Mouse (Mus musculus) CD4-positive, CD25-positive, alpha-beta regulatory T cell, adult 4 months (primary cell): Measurements from ENCODE around the gene Tmem220. TPM values are rescaled to one million over a fixed set of nuclear protein-coding genes. Genes with fewer than 3 reads are reported as not detected.

Source experiments
- ATAC-seq: one replicate; pipeline ENCODE4 v1.8.0; 2017
- polyA plus RNA-seq, 2 experiments: library from polyadenylated mRNA; unstranded; fragments of 100-300 nt; shearing (Covaris generic); gene quantifications; one replicate each; pipeline ENCODE4 v1.2.1; 2017

The Tmem220 gene
- polyA plus RNA-seq, 2 experiments from 2014 or later, result 1.6 to 1.9 TPM

DNA sequence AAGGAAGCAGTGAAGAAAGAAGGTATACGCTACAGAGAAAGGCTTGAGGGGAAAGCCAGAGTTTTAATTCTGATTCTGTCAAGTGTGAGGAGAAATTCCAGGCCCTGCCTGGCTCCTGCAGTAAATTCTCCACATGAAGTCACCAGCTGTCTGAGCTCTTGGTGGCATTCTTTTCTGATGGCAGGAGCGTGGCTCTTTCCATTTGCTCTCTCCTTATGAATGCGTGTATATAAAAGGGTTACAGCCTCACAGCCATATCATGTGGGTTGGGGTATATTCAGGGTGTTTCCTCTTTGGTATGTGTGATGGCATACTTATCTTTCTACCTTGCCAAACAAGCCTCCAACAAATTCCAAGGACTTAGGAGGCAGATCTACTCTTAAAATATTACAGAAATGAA lies 37.8 kb downstream of the Tmem220 start:
- ATAC-seq, result no peak

- no peak for ATAC-seq
Observed at GRCm38 (mm10) chr11:67067741-67068140, 42.8 kb downstream of the Tmem220 start.

DNA sequence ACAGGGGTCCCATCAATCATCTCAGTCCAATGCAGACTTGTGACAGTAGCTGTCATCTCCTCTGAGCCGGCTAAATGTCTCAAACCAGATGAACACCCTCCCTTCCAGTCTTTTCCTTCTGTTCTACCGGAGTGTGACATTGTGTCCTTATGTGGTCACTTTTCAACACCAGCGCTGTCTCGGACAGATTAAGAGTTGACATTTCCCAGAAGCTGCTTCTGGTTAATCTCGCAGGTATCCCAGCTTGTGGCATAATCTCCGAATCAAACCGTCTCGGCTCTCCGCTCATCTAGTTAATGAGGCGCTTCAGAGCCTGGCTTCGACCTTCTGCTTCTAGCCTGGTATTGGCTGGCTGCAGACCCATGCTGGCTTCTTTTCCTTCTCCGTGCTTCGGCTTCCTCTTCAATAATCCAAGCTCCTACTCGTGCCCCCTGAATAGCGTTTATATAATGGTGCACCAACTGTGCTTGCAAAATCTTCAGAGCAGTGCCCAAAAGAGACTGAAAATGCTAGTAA lies 47.7 kb downstream of the Tmem220 start:
- no peak for ATAC-seq

GRCm38 (mm10) chr11:67075036-67075435 lies 50.1 kb downstream of the Tmem220 start:
- no peak for ATAC-seq

DNA sequence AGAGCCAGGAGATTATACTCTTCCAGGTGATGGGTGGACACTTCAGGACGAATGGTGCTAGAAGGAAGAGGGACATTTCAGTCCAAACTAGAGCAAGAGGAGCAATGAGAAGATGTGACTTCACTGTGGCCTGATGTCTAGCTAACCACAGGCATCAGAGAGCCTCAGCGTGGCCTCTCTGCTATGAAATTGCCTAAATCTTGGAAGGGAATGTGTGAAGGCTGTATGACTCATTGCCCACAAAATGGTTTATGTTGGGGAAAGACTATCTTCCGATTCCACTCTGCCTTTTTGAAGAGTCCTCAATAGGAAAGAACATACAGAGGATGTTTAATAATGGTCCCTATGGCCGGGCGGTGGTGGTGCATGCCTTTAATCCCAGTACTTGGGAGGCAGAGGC lies 51.8 kb downstream of the Tmem220 start:
- no peak for ATAC-seq

- no peak for ATAC-seq
Observed at GRCm38 (mm10) chr11:67077435-67077834, 52.5 kb downstream of the Tmem220 start.

DNA sequence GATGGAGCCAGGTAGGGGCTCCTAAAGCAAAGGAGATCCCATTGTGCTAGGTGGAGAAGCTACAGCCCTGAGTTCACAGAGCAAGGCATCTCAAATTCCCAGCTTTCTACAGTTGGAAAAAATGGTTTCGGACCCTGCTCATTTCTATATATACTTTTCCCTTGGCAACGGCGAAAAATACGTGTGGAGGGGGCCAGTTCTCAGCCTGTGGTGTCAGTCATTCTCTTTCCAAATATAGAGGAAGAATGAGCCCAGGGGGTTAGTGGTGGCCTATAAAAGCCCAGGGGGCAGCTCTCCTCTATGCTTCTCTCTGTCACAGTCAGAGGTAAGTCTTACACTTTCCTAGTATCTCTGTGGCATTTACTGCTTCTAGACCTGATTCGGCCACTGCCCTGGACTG lies 53.0 kb downstream of the Tmem220 start, which contains the start of gene Myh3:
Myh3 (plus strand) TSS at position 301 of the 400 bp plus-strand sequence.
- no peak for ATAC-seq

DNA sequence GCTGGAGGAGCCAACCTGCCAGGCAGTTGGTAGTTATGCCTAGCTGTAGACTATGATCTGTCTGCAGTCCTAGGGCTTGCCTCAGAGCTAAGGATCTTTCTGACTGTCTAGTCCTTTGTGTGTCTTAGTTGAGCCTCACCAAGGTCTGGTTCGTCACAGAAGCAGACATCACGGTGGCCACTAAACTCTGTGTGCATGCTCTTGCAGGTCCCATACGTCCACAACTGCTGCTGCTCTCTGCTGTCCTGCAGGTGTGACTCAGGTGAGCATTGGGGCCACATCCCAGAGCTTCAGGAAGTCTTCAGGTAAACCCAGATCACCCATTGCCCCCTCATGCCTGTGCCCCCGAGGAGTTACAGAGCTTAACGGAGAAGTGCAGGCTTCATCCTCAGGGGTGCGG lies 53.9 kb downstream of the Tmem220 start:
- ATAC-seq, result no peak

- ATAC-seq, result no peak
Observed at GRCm38 (mm10) chr11:67079740-67080139, 54.8 kb downstream of the Tmem220 start.

DNA sequence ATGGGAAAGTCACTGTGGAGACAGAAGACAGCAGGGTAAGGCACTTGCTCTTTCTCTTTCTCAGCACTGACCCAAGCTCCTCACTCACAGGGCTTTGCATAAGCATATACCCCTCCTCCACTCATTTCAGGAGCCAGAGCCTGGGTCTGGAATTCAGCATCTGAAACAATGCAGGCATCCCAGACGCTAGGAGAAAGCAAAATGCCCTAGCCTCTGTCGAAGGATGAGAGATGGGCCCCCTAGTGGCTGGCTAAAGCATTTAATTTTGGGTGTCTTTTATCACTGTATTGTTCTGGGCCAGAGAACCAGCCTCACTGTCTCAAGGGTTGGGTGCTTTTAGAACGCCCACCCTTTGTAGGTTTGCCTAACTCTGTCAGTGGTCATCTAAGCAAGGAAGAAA lies 55.2 kb downstream of the Tmem220 start:
- peak; percentile 71 for ATAC-seq

DNA sequence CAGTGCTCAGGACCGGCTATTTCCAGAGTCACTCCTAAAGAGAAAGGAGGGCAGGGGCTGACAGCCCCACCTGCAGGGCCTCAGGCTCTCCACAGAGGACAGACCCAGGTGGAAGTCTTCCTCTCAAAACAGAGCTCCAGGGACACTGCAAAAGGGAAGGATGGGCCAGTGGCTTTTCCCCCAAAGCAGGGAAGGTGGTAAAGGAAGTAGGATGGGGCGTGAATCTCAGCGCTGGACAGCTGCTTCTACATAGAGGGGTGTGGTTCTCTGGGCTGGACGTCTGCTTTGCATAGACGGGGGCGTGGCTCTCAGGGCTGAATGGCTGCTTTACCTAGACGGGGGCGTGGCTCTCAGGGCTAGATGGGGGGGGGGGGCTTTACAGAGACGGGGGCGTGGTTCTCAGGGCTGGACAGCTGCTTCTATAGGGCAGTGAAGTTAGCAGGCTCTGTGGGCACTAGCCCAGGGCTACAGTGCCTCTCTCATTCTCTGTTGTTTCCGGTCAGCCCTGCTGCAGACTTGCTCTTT lies 56.2 kb downstream of the Tmem220 start:
- no peak for ATAC-seq

DNA sequence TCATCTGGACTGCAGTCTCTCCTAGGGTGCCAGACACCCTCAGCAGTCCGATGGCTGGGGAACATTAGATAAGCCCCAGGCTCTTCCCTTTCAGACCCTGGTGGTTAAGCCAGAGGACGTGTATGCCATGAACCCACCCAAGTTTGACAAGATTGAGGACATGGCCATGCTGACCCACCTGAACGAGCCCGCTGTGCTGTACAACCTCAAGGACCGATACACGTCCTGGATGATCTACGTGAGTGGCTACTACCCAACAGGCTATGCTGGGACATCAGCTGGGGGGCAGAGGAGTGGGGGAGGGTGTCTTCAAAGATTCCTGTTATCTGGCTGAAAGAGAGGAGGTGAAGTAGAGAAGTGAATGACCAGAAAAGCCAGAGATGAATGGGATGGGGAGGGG lies 57.2 kb downstream of the Tmem220 start:
- no peak for ATAC-seq

DNA sequence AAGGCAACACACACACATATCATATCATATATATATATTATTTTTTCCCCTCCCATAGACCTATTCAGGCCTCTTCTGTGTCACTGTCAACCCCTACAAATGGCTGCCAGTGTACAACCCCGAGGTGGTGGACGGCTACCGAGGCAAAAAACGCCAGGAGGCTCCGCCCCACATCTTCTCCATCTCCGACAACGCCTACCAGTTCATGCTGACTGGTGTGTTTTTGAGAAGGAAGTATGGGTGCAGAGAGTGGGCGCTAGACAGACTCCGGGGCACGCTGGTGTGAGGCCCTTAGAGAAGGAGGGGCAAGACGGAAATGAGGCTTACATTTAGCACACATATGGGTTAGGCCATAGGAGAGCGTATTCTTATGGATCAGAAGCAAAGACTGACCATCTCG lies 57.8 kb downstream of the Tmem220 start:
- peak; percentile 50 for ATAC-seq

- no peak for ATAC-seq
Observed at GRCm38 (mm10) chr11:67083239-67083638, 58.3 kb downstream of the Tmem220 start.

GRCm38 (mm10) chr11:67083712-67084340 lies 58.9 kb downstream of the Tmem220 start:
- no peak for ATAC-seq

Other genes starting within 250 kb of the Tmem220 start
- gene Pirt, start 113.2 kb upstream of the Tmem220 start, polyA plus RNA-seq, result not detected
- not detected for gene Tmem238l, start 68.5 kb upstream of the Tmem220 start, polyA plus RNA-seq
- 10 to 100 TPM; 58.5 to 63.8 TPM for gene Adprm, start 27.4 kb downstream of the Tmem220 start, polyA plus RNA-seq
- 1 to 10 TPM; 6.6 to 9.4 TPM for gene Sco1, start 27.5 kb downstream of the Tmem220 start, polyA plus RNA-seq
- under 1 TPM; 0.12 to 0.23 TPM for gene Myh3, start 53.1 kb downstream of the Tmem220 start, polyA plus RNA-seq
- gene Myh2, start 145.9 kb downstream of the Tmem220 start, polyA plus RNA-seq, result not detected
- gene Myh1, start 174.9 kb downstream of the Tmem220 start, polyA plus RNA-seq, result not detected
- not detected for gene Myh4, start 212.9 kb downstream of the Tmem220 start, polyA plus RNA-seq